Mouse (Mus musculus) splenic B cell, adult 2 months (primary cell): Measurements from ENCODE around the gene Mllt10.

ENCODE experiments used
- DNase-seq: peaks from one replicate; pipeline ENCODE4 v3.0.0-alpha.2; 2011; ENCODE audit warnings: low read depth, low spot score
- H3K27me3 ChIP-seq: 2 replicates; pipeline ENCODE4 v1.6.1; 2012; ENCODE audit warnings: mild to moderate bottlenecking, low read length, moderate library complexity, mixed read lengths; ENCODE audit not compliant: control insufficient read depth, poor library complexity, insufficient read depth, severe bottlenecking
- H3K36me3 ChIP-seq: 2 replicates; pipeline ENCODE4 v1.6.1; 2012; ENCODE audit warnings: mild to moderate bottlenecking, low read length, moderate library complexity, mixed read lengths; ENCODE audit not compliant: control insufficient read depth, poor library complexity, insufficient read depth, severe bottlenecking

The Mllt10 gene

GRCm38 (mm10) chr2:18206811-18207210 is 151.8 kb downstream of the Mllt10 start:
- no peak for DNase-seq
- Histone ChIP-seq H3K27me3 (no peaks in the 10 kb centered on the region), H3K36me3 (peaks cover 17% of the 10 kb centered on the region)

GRCm38 (mm10) chr2:18208578-18208977 is 153.5 kb downstream of the Mllt10 start:
- Histone ChIP-seq H3K36me3 (peaks cover 19% of the 10 kb centered on the region), H3K27me3 (no peaks in the 10 kb centered on the region)
- DNase-seq = no peak

GRCm38 (mm10) chr2:18209211-18209823 is 154.3 kb downstream of the Mllt10 start:
- DNase-seq = no peak
- Histone ChIP-seq H3K27me3 (no peaks in the 10 kb centered on the region), H3K36me3 (peaks cover 19% of the 10 kb centered on the region)

GRCm38 (mm10) chr2:18209948-18210347 is 154.9 kb downstream of the Mllt10 start:
- H3K36me3 ChIP-seq = peaks cover 19% of the 10 kb centered on the region
- no peak for DNase-seq
- H3K27me3 ChIP-seq = no peaks in the 10 kb centered on the region

GRCm38 (mm10) chr2:18214031-18214430 is 159.0 kb downstream of the Mllt10 start:
- H3K36me3 ChIP-seq = peaks cover 10% of the 10 kb centered on the region
- H3K27me3 ChIP-seq = no peaks in the 10 kb centered on the region
- no peak for DNase-seq

- H3K27me3 ChIP-seq = no peaks in the 10 kb centered on the region
- DNase-seq = no peak
- peaks cover 2% of the 10 kb centered on the region for H3K36me3 ChIP-seq
These were observed 162.8 kb downstream of the Mllt10 start for GRCm38 (mm10) chr2:18217867-18218266.

GRCm38 (mm10) chr2:18218500-18218899 is 163.5 kb downstream of the Mllt10 start:
- Histone ChIP-seq H3K27me3 (no peaks in the 10 kb centered on the region), H3K36me3 (no peaks in the 10 kb centered on the region; the same call in none of the 2 replicates)
- no peak for DNase-seq

GRCm38 (mm10) chr2:18219136-18219535 is 164.1 kb downstream of the Mllt10 start:
- no peak for DNase-seq
- no peaks in the 10 kb centered on the region; the same call in none of the 2 replicates for H3K36me3 ChIP-seq
- no peaks in the 10 kb centered on the region for H3K27me3 ChIP-seq

- Histone ChIP-seq H3K36me3 (no peaks in the 10 kb centered on the region; the same call in none of the 2 replicates), H3K27me3 (no peaks in the 10 kb centered on the region)
- DNase-seq = no peak
These were observed 164.5 kb downstream of the Mllt10 start for GRCm38 (mm10) chr2:18219569-18219968.

GRCm38 (mm10) chr2:18228486-18229062 is 173.5 kb downstream of the Mllt10 start:
- H3K36me3 ChIP-seq = no peaks in the 10 kb centered on the region

GRCm38 (mm10) chr2:18229279-18229678 is 174.2 kb downstream of the Mllt10 start:
- no peaks in the 10 kb centered on the region for H3K36me3 ChIP-seq
- H3K27me3 ChIP-seq = no peaks in the 10 kb centered on the region
- no peak for DNase-seq

More at GRCm38 (mm10) chr2:18228486-18229062, 173.5 kb downstream of the Mllt10 start:
- no peaks in the 10 kb centered on the region for H3K27me3 ChIP-seq
- DNase-seq = no peak

GRCm38 (mm10) chr2:18231143-18231542 is 176.1 kb downstream of the Mllt10 start:
- no peak for DNase-seq
- no peaks in the 10 kb centered on the region for H3K36me3 ChIP-seq
- H3K27me3 ChIP-seq = no peaks in the 10 kb centered on the region

GRCm38 (mm10) chr2:18232883-18233567 is 178.0 kb downstream of the Mllt10 start:
- Histone ChIP-seq H3K27me3 (no peaks in the 10 kb centered on the region), H3K36me3 (no peaks in the 10 kb centered on the region)
- no peak for DNase-seq

- H3K27me3 ChIP-seq = no peaks in the 10 kb centered on the region
- DNase-seq = no peak
- H3K36me3 ChIP-seq = no peaks in the 10 kb centered on the region
These were observed 180.5 kb downstream of the Mllt10 start for GRCm38 (mm10) chr2:18235524-18235923.

GRCm38 (mm10) chr2:18249224-18249623 is 194.2 kb downstream of the Mllt10 start:
- Histone ChIP-seq H3K36me3 (no peaks in the 10 kb centered on the region), H3K27me3 (no peaks in the 10 kb centered on the region)
- no peak for DNase-seq
